Mouse (Mus musculus) heart, postnatal 4 days (tissue): ENCODE measurements at regions not wholly inside any gene's neighbourhood (a gene's known extent, or its start where the extent isn't known, plus 50 kb on each side); places are given as distances from the start of the nearest gene placed in this dataset.

ENCODE experiments used
- DNase-seq: peaks from one replicate; pipeline ENCODE4 v3.0.0; 2021

GRCm38 (mm10) chr1:52302557-52302956 is 69.5 kb upstream of the Gls start:
- peak; percentile 83 for DNase-seq

GRCm38 (mm10) chr1:52301266-52301665 is 68.2 kb upstream of the Gls start:
- DNase-seq, result peak; percentile 56

GRCm38 (mm10) chr1:52299559-52299958 is 66.5 kb upstream of the Gls start:
- DNase-seq, result no peak

- DNase-seq, result no peak
Measured at GRCm38 (mm10) chr1:52298336-52298735, 65.3 kb upstream of the Gls start.

- no peak for DNase-seq
Measured at GRCm38 (mm10) chr1:52296178-52296577, 63.1 kb upstream of the Gls start.

- no peak for DNase-seq
Measured at GRCm38 (mm10) chr1:52294521-52294920, 61.5 kb upstream of the Gls start.

- no peak for DNase-seq
Measured at GRCm38 (mm10) chr1:52293393-52294099, 60.5 kb upstream of the Gls start.
